In genomic region chr2:50163608-50164007, GRCm38 (mm10) we compare ENCODE assay signal across 15 mouse cellular contexts.
"Had no signal": no experiment of that assay in that cellular context is flagged by ENCODE, and none has a peak within 500 bp of the region (broad histone marks: within the 10 kb centered on the region; RNA-seq: fewer than 3 reads in every experiment).

No protein-coding gene starts in this region.

- H3K9ac ChIP-seq: neural tube, embryonic 12.5 days; neural tube, embryonic 13.5 days; neural tube, embryonic 15.5 days had no signal

- H3K27me3 ChIP-seq: neural tube, embryonic 12.5 days; neural tube, embryonic 13.5 days; neural tube, embryonic 15.5 days had no signal

- DNase-seq: retina, postnatal 1 day; right cerebral cortex, adult 18-20 months; right cerebral cortex, postnatal 14 days; right cerebral cortex, postnatal 25 days; right cerebral cortex, postnatal 4 days; spleen, adult 18-20 months; thymus, adult 18-20 months; thymus, adult 2 months; thymus, postnatal 14 days; thymus, postnatal 25 days; thymus, postnatal 36 days; thymus, postnatal 4 days had no signal

- H3K4me3 ChIP-seq: neural tube, embryonic 12.5 days; neural tube, embryonic 13.5 days; neural tube, embryonic 15.5 days had no signal

- H3K4me2 ChIP-seq: neural tube, embryonic 12.5 days; neural tube, embryonic 13.5 days; neural tube, embryonic 15.5 days had no signal

- H3K27ac ChIP-seq: neural tube, embryonic 12.5 days; neural tube, embryonic 13.5 days; neural tube, embryonic 15.5 days had no signal

- H3K9me3 ChIP-seq: neural tube, embryonic 12.5 days; neural tube, embryonic 13.5 days; neural tube, embryonic 15.5 days had no signal

- H3K4me1 ChIP-seq: neural tube, embryonic 12.5 days; neural tube, embryonic 13.5 days had no signal

- H3K36me3 ChIP-seq: neural tube, embryonic 12.5 days; neural tube, embryonic 13.5 days; neural tube, embryonic 15.5 days had no signal
